Mouse (Mus musculus) thymus, postnatal 14 days (tissue): ENCODE results near the gene Glra4.

ENCODE experiments used
- DNase-seq: peaks from one replicate; pipeline ENCODE4 v3.0.0; 2021

The Glra4 gene

DNA sequence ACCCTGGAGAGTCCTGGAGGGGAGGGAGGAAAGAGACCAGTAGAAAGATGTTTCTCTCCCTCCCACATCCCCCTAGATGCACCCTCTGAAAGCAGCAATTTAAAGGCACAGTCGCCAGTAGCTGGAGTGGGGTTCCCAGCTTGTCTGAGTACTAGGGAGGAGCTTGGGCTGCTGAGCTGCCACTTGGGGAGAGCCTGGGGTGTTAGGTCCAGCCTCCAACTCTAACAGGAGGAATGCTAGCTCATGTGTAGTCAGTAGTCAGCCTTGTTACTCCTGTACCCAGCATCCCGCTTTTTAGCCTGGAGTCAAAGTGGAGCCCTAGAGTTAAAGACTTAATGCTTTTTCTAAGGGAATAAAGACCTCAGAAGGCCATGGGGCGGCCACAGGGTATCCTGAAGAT lies at the start of gene Glra4:
Gene Glra4 (minus strand): TSS at position 101 of the 400 bp plus-strand sequence.
- DNase-seq, result no peak

DNA sequence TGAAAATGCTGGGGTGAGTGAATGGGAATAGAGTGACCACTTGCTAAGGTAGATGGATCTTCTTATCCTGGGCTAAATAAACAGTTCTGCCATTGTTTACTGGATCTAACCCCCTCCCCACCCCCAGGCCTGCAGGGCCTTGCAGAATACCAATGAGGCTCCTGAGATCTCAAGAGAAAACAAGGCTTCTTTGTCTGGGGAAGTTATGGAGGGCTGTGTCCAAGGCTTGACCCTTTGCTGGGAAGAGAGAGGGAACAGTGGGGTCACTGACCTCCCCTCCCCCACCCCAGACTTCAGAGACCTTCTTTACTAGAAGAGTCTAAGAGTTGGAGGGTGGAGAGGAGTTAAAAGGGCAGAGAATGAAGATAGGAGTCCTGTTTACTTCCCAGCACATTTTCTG lies 48.7 kb upstream of the Glra4 start:
- no peak for DNase-seq

DNA sequence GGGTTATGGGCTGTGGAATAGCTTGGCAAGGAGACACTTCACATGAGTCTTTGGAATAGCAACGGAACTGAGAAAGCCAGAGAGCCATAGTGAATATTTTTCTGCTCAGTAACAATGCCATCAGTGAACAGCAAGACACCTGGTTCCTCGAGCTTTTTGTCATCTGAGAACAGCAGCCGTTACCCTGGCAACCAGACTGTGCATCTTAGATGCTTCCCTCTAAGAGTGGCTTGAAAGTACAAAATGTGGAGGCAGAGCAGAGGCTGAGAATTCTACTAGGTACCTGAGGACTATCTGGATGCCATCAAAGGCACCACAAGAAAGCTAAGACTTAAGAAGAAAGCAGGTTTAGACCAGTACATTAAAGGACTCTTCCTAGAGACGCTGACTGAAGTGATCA lies 45.1 kb upstream of the Glra4 start:
- DNase-seq, result no peak

DNA sequence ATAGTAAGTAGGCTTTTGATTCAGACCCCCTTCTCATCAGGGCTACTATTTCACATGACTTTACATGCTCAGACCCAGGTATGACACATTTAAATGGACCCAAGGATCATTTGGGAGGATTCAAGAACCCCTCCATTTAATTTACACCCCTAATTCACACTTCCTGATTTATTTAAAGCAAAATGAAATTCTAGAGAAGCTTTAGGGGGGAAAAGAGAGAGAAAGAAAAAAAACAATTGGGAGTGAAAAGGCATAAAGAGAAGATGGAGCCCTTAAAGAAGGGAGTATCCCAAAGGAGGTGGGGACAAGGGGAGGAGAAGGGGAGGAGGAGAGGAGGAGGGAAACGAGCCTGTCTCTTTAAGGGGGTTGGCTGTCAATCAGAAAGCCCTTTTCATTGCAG lies 42.4 kb upstream of the Glra4 start, which contains the start of gene Plp1:
Gene Plp1 (plus strand): TSS at position 301 of the 400 bp plus-strand sequence.
- DNase-seq, result no peak

DNA sequence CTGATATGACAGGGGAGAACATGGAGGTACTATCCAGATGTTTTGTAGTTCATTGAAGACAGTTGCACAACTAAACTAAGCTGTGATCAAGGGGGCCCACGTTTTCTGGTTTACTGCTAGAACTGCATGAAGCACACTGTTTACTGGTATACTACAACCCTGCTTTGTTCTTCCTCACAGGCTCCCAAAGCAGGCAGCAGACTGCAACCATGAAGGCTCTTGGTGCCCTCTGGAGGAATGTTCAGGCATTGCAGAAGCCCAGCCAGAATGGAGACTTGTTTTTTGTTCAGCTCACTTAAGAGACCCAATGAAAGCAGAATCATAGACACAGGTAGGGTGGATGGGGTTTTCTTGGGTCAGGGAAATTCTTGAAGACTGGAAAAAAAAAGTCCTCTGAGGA lies 40.3 kb upstream of the Glra4 start:
- peak; percentile 67 for DNase-seq

DNA sequence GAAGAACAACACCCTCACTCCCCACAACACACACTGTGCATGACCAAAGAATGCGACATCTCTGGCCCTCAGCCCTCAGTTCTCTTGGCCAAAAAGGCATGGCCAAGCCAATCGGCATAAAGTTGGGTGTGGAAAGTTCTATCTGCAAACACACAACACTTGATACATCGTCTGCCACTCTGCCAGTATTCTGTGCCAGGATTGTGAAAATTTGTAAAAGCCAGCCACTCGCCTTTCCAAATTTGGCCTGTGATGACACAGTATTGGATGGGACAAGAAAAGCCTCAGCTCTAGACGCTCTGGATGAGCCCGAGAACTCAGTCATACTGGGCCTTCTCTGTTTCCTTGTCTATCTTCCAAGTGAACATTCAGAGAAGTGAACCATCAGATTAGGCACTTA lies 39.8 kb upstream of the Glra4 start:
- no peak for DNase-seq

GRCm38 (mm10) chrX:136797223-136797622 lies 17.3 kb upstream of the Glra4 start:
- DNase-seq, result no peak

GRCm38 (mm10) chrX:136789446-136789845 lies 9.5 kb upstream of the Glra4 start:
- no peak for DNase-seq

DNA sequence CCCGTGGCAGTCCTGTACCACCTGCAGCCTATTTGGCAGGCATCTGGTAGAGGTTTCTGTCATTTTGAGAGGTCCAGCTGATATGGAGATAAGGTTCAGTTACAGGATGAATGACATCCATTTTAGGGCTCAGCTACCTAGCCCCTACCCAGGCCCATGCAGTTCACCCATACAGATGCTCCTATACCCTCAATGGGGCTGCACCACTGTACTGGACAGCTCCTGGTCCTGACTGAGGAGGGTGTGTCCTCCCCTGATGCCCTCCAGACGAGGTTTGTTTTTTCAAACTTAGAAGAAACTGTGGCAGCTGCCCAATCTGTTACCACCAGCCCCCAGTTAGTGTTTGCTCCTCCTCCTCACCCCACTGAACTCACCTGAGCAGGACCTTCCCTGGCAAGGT lies 679 bp downstream of the Glra4 start:
- no peak for DNase-seq

DNA sequence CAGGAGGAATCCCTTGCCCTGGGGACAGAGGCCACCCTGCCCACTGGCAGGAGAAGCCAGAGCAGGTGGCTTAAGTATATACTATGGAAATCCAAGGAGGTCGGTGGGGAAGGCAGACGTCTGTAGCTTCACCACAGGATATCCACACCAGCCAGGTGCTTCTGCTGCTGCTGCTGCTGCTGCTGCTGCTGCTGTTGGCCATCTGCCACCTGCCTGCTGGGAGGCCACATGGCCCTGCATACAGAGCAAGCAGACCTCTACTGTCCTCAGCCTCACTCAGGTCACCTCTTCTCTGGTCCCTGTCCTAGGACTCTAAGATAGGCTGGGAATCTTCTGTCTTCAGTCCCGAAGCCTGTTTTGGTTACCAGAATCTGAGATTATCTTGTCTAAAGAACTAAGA lies 1.9 kb downstream of the Glra4 start:
- DNase-seq, result no peak

DNA sequence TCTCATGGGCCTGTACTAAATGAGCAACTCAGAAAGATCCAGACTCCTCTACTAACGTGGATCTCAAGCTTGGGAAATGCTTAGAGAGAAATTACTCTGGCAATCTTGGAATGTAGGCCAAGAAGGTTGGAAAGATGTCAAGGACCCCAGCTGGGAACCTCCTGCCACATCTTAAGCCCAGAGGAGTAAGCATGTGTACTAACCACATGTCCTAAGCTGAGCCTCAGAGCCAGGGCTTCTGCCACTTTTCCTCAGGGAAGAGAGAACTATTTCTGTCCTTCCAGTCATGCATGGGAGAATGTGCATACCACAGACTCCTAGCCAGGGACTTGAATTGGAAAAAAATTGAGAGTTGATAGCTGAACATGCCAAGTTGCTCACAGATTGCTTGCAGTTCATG lies 6.9 kb downstream of the Glra4 start:
- DNase-seq, result no peak

DNA sequence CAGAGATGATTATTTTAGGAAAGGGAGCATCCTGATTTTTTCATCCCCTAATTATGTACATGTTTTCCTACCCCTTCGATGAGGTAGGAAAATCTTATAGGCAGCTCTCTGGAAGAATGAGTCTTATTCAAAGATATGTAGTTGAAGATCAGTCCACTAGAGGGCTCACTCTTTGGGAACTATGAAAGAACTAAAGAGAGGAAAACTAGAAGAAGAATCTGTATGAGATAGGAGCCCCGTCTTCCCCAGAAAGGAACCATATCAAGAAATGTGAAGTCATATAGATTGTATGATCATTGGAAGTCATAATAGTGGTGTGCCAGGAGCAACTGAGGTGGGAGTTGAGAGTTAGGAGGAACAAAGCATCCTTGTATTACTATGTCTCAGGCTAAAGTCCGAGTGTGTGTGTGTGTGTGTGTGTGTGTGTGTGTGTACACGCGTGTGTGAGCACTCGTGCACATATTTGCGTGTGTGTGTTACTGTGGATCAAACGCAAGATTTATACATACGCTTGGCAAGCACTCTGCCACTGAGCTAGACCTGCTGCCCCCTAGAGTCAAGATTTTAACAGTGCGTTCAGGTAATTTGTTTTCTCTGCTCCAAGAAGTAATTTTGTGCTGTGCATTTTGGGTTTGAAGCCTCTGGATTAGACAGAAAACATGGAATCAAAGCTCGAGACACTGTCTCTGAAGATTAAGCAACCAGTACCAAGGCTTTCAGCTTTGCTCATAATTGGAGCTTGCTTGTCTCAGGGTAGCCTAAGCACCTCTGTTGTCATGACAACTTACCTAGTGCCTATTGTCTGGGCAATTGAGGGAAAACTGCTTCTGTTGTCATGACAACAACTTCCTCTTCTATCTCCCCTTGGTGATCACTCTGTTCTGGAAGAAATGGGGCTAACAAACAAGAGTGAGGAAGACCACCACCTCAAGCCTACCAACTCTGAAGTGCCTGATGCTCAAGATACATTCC lies 18.6 kb downstream of the Glra4 start:
- DNase-seq, result no peak

- no peak for DNase-seq
These were observed 24.5 kb downstream of the Glra4 start for GRCm38 (mm10) chrX:136755464-136755863.

DNA sequence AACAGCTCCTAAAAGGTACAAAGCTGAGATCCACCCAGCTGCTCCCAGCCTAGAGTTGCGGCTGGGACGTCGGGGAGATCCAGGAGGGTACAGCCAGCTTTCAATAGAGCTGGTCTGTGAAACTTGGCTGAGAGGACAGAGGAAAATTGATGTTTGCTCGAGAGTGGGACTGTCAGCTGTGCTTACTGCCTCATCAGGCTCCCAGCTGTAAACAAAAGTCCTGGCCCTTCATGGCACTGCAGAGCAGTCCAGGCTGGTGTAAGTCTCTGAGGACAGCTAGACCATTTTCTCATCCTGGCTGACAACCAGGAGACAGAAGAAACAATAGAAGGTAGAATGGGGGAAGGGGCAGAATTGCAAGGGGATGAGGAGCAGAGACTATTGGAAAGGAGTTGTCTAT lies 30.6 kb downstream of the Glra4 start:
- DNase-seq, result no peak

- no peak for DNase-seq
These were observed 35.3 kb downstream of the Glra4 start for GRCm38 (mm10) chrX:136744663-136745062.

DNA sequence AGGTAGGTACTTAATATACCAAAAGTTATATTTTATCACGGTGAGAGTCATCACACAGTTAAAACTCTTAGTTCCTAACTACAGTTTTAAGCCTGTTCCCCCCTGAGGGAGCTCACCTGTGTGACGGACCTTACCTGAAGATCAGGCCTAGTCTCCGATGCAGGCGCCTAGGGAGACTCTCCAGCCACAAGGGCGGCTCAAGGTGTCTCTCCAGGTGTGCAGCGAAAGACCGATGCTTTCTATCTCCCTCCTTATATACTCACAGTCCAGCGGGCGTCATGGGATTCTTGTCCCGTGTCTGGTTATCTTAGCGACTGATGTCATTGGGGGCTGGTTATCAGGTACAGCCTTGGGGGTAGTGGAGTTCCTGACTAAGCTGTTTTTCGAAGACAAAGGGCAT lies 36.5 kb downstream of the Glra4 start, which contains the start of gene Morf4l2:
Gene Morf4l2 (minus strand): TSS at position 232 of the 400 bp plus-strand sequence.
- no peak for DNase-seq

GRCm38 (mm10) chrX:136742661-136743103 lies 37.3 kb downstream of the Glra4 start:
- peak; percentile 60 for DNase-seq

DNA sequence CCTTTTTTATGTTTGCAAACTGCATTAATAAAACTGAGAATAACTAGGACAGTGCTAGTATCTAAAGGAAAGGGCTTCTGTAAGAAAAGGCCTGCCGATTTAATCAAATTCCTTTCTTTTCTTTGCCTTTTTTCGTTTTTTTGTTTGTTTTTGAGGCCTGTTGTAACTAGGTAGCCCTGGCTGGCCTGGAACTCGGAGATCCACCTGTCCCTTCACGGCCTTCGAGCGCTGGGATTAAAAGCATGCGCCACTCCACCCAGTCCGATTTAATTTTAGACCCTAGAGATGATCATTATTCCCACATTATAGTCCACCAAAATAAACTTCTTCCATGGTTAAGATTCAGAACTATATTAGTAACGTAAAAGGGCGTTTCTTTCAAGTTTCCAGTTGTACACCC lies 37.7 kb downstream of the Glra4 start:
- no peak for DNase-seq

GRCm38 (mm10) chrX:136741651-136742201 lies 38.2 kb downstream of the Glra4 start:
- DNase-seq, result peak; percentile 85

DNA sequence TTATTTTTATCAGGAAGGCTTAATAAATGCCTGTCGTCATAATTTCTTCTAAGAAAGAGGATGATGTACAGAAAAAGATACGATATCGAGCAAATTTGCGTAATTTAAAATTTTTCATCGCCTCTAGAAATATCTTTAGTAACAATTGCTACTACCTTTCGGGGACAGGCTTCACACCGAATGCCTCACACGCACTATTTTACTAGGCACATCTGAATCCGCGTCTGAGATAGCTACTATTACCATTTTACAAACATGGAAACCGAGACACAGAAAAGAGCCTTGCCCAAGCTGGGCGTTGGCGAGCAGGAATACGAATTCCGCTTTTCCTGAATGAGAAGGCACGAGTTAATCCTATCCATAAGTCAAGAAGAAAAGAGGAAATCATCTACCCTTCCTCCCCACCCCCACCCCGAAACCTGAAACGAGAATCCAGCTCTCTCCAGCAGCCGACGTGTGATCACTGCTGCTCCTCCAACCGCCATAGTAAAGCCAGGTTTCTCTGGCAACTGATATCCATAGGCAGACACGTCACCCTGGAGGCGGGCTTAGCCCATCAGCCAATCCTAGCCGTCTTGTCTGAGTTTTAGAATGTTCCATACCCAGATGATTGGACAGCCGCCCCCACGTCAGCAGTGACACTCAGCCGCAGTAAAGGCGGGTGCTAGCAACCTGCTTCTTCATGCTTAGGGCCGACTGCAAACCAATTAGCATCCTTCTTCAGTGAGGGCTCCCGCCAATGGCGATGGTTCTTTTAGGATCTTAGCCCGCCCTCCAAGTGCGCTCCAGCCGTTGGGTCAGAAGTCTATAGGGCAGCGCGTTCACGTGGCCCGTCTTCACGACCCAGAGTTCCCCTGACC lies 38.9 kb downstream of the Glra4 start:
- peak; percentile 92 for DNase-seq

- DNase-seq, result no peak
These were observed 39.7 kb downstream of the Glra4 start for GRCm38 (mm10) chrX:136740087-136740790.

DNA sequence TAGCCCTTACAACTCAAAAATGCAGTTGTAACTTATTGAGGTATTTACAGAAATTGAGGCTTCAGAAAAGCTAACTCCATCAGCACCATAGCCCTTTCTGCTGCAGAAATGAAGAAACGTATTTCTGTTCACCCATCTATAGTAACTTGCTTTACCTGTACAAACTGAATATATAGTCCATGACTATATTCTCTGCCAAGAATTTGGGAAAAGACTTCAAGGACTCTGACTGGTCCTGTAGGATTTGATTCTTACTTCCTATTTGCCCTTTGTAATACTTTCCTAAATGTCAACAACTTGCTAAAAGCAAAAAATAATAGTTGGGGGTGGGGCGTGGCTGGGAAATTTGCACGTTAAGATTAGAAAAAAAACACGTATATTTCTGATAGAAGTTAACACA lies 47.9 kb downstream of the Glra4 start:
- DNase-seq, result no peak
